Mouse (Mus musculus): ENCODE measurements around the gene Ifna4.
"Not testable (repeated sequence)": the region's sequence is repeated elsewhere in the genome, so short reads cannot be mapped to it uniquely, and the experiment has no call there.

DNA sequence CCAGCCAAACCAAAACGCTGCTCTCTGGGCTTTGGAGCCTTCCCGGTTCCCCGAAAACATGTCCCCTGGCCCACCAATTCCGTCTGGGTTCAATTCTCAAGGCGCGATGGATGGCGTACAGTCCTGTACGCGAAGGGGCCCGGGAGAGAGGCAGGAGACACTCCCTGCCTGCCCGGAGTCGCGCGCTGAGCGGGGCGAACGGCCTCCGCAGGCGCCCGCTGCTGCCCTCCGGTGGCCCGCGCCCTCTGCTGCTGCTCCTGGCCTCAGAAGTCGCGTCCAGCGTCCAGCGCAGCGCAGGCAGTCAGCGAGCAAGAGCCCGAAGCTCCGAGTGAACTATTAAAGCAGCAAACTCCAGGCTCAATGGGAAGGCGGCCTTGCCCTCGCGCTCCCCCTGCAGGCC, 35.9 kb upstream of the Ifna4 start:
- TF ChIP-seq CTCF (IDR thresholded peaks at IDR 0.05; ENCODE audit: extremely low read depth, insufficient read length, insufficient replicate concordance, low read depth, low read length); POLR2A (IDR thresholded peaks at IDR 0.05; ENCODE audit: low read depth, low read length): not testable (repeated sequence)

All from small intestine, adult 2 months (tissue).